Mouse (Mus musculus) 416B (cell line): Measurements from ENCODE around the gene Wdfy3.
"Not testable (repeated sequence)": the region's sequence is repeated elsewhere in the genome, so short reads cannot be mapped to it uniquely, and the experiment has no call there.

ENCODE experiments used
- DNase-seq: peaks from one replicate; pipeline ENCODE4 v3.0.0; 2011; ENCODE audit warnings: low read depth

The Wdfy3 gene

GRCm38 (mm10) chr5:101945731-101946130, 124.0 kb downstream of the Wdfy3 start:
- no peak for DNase-seq

GRCm38 (mm10) chr5:101937909-101938596, 131.7 kb downstream of the Wdfy3 start:
- DNase-seq, result peak; percentile 9

GRCm38 (mm10) chr5:101937362-101937761, 132.4 kb downstream of the Wdfy3 start:
- DNase-seq, result no peak

- DNase-seq, result no peak
Observed at GRCm38 (mm10) chr5:101935893-101936292, 133.8 kb downstream of the Wdfy3 start.

- no peak for DNase-seq
Observed at GRCm38 (mm10) chr5:101934629-101935028, 135.1 kb downstream of the Wdfy3 start.

- DNase-seq, result no peak
Observed at GRCm38 (mm10) chr5:101932971-101933810, 136.5 kb downstream of the Wdfy3 start.

GRCm38 (mm10) chr5:101931997-101932396, 137.7 kb downstream of the Wdfy3 start:
- DNase-seq, result peak; percentile 26

- no peak for DNase-seq
Observed at GRCm38 (mm10) chr5:101926311-101926710, 143.4 kb downstream of the Wdfy3 start.

GRCm38 (mm10) chr5:101923710-101924109, 146.0 kb downstream of the Wdfy3 start:
- no peak for DNase-seq

GRCm38 (mm10) chr5:101919559-101919958, 150.2 kb downstream of the Wdfy3 start:
- no peak for DNase-seq

GRCm38 (mm10) chr5:101909468-101909867, 160.3 kb downstream of the Wdfy3 start:
- no peak for DNase-seq

GRCm38 (mm10) chr5:101905624-101906023, 164.1 kb downstream of the Wdfy3 start:
- DNase-seq, result peak; percentile 29

GRCm38 (mm10) chr5:101904841-101905240, 164.9 kb downstream of the Wdfy3 start:
- not testable (repeated sequence) for DNase-seq

- DNase-seq, result no peak
Observed at GRCm38 (mm10) chr5:101902686-101903085, 167.0 kb downstream of the Wdfy3 start.

GRCm38 (mm10) chr5:101899981-101900380, 169.7 kb downstream of the Wdfy3 start:
- no peak for DNase-seq

GRCm38 (mm10) chr5:101896784-101897183, 172.9 kb downstream of the Wdfy3 start:
- DNase-seq, result no peak

- no peak for DNase-seq
Observed at GRCm38 (mm10) chr5:101895717-101896645, 173.7 kb downstream of the Wdfy3 start.

GRCm38 (mm10) chr5:101895119-101895518, 174.6 kb downstream of the Wdfy3 start:
- DNase-seq, result no peak

- DNase-seq, result peak; percentile 34
Observed at GRCm38 (mm10) chr5:101893820-101894515, 175.8 kb downstream of the Wdfy3 start.

- no peak for DNase-seq
Observed at GRCm38 (mm10) chr5:101891694-101892416, 177.9 kb downstream of the Wdfy3 start.

- DNase-seq, result no peak
Observed at GRCm38 (mm10) chr5:101887989-101888388, 181.7 kb downstream of the Wdfy3 start.
